30 mouse cellular contexts compared by ENCODE assay signal in the genomic region with DNA sequence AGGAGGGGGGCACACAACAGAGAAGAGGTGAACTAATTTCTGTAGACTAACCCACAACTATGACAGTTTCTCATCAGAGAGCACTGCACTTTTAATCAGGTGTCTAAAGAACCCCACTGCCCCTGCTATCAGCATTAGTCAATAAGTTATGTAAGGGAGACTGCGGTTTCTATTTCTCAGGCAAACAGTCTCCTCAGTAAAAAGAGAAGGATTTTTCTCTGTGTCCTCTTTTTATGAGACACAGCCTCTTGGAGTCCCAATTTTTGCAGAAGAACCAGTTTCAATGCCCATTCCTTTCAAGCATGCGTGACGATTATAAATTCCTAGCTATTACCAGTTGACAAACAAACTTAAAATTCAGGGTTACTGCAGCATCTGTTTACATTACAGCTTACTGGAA. TPM values are rescaled to one million over a fixed set of nuclear protein-coding genes. Genes with fewer than 3 reads are reported as not detected.
DNase-seq lines count a peak whose midpoint lies in the region; ATAC-seq and TF ChIP-seq lines count a peak whose summit lies in the region.
"Had no signal": no experiment of that assay in that cellular context is flagged by ENCODE, and none has a peak within 500 bp of the region (broad histone marks: within the 10 kb centered on the region; RNA-seq: fewer than 3 reads in every experiment).

No protein-coding gene starts in this region.

- H3K27me3 ChIP-seq in forebrain, embryonic 15.5 days, result no peaks in the 10 kb centered on the region
- H3K27me3 ChIP-seq in forebrain, embryonic 16.5 days (replicated peaks; ENCODE audit: control insufficient read depth, insufficient read depth, low read length), result no peaks in the 10 kb centered on the region
- no peaks in the 10 kb centered on the region for H3K27me3 ChIP-seq in kidney, adult 2 months (replicated peaks; ENCODE audit: control insufficient read depth, insufficient read depth, low read length)
- no peaks in the 10 kb centered on the region for H3K27me3 ChIP-seq in ES-Bruce4 (ENCODE audit: control insufficient read depth, insufficient read depth, low read length, poor library complexity, severe bottlenecking)
- H3K27me3 ChIP-seq: CH12.LX; embryonic facial prominence, embryonic 13.5 days; embryonic facial prominence, embryonic 15.5 days; forebrain, embryonic 12.5 days; Patski had no signal

- TF ChIP-seq EP300 in ES-Bruce4 (IDR thresholded peaks at IDR 0.05; ENCODE audit: insufficient read depth, low read depth, low read length), result no peak

- H3K9me3 ChIP-seq in forebrain, embryonic 15.5 days, result no peaks in the 10 kb centered on the region
- no peaks in the 10 kb centered on the region for H3K9me3 ChIP-seq in forebrain, embryonic 16.5 days (ENCODE audit: control insufficient read depth, low read length)
- H3K9me3 ChIP-seq in ES-Bruce4 (replicated peaks; ENCODE audit: control insufficient read depth, insufficient read depth, low read length, poor library complexity, severe bottlenecking), result no peaks in the 10 kb centered on the region
- H3K9me3 ChIP-seq: embryonic facial prominence, embryonic 13.5 days; embryonic facial prominence, embryonic 15.5 days; forebrain, embryonic 10.5 days; forebrain, embryonic 12.5 days; G1E had no signal

- no peaks in the 10 kb centered on the region for H3K4me1 ChIP-seq in forebrain, embryonic 15.5 days
- no peaks in the 10 kb centered on the region for H3K4me1 ChIP-seq in forebrain, embryonic 16.5 days (replicated peaks; ENCODE audit: control insufficient read depth, insufficient read depth, low read length)
- peaks cover 6% of the 10 kb centered on the region; the same call in 1 of the 2 replicates for H3K4me1 ChIP-seq in kidney, adult 2 months (ENCODE audit: control insufficient read depth, insufficient read depth, low read length)
- peaks cover 3% of the 10 kb centered on the region for H3K4me1 ChIP-seq in ES-Bruce4 (ENCODE audit: control insufficient read depth, insufficient read depth, low read length)
- H3K4me1 ChIP-seq: embryonic facial prominence, embryonic 15.5 days; forebrain, embryonic 10.5 days; forebrain, embryonic 12.5 days had no signal

- no peak for DNase-seq in gastrocnemius, adult 2 months
- no peak for DNase-seq in gastrocnemius, postnatal 14 days
- DNase-seq in kidney, adult 2 months, result peak; percentile 15
- DNase-seq in kidney, adult 9 months, result no peak
- no peak for DNase-seq in right cerebral cortex, postnatal 14 days
- DNase-seq: adrenal gland, adult 2 months; adrenal gland, postnatal 10 days; adrenal gland, postnatal 25 days; B cell, adult 2 months; cerebellum, adult 11 months; cerebellum, adult 18-20 months; cerebellum, adult 8-10 months; cerebellum, adult 9-11 months; cerebellum, postnatal 14 days; cerebellum, postnatal 36 days; embryo, embryonic 11 days had no signal

- H3K4me2 ChIP-seq in forebrain, embryonic 15.5 days (replicated peaks), result no peak overlapping the region
- no peak overlapping the region for H3K4me2 ChIP-seq in forebrain, embryonic 16.5 days (ENCODE audit: low read length)
- H3K4me2 ChIP-seq: embryonic facial prominence, embryonic 13.5 days; embryonic facial prominence, embryonic 15.5 days; forebrain, embryonic 12.5 days had no signal

- 92% methylated on average over 3 of the region's 3 CpGs for WGBS in forebrain, embryonic 15.5 days
- 94% methylated on average over 3 of the region's 3 CpGs for WGBS in forebrain, embryonic 16.5 days
- WGBS in kidney, adult 2 months, result 64% methylated on average over 3 of the region's 3 CpGs

- peaks cover 10% of the 10 kb centered on the region for H3K36me3 ChIP-seq in forebrain, embryonic 15.5 days
- no peaks in the 10 kb centered on the region; the same call in 1 of the 2 replicates for H3K36me3 ChIP-seq in forebrain, embryonic 16.5 days (ENCODE audit: control insufficient read depth, insufficient read depth)
- no peaks in the 10 kb centered on the region for H3K36me3 ChIP-seq in kidney, adult 2 months (ENCODE audit: control insufficient read depth, insufficient read depth, low read length)
- peaks cover 38% of the 10 kb centered on the region for H3K36me3 ChIP-seq in ES-Bruce4 (ENCODE audit: control insufficient read depth, insufficient read depth, low read length, poor library complexity, severe bottlenecking)
- H3K36me3 ChIP-seq: embryonic facial prominence, embryonic 15.5 days; G1E had no signal

- H3K27ac ChIP-seq in forebrain, embryonic 15.5 days (replicated peaks), result 0 out of 2 replicates have a peak overlapping the region, but pooled peaks have one; percentile 25
- no peak overlapping the region for H3K27ac ChIP-seq in forebrain, embryonic 16.5 days (ENCODE audit: low read length)
- peak overlapping the region; percentile 6; the same call in 1 of the 2 replicates for H3K27ac ChIP-seq in gastrocnemius, adult 2 months
- peak overlapping the region; percentile 89 for H3K27ac ChIP-seq in kidney, adult 2 months (ENCODE audit: insufficient read depth, low read depth, low read length)
- H3K27ac ChIP-seq in ES-Bruce4 (ENCODE audit: insufficient read depth, low read length), result peak overlapping the region; percentile 86
- H3K27ac ChIP-seq: embryonic facial prominence, embryonic 13.5 days; embryonic facial prominence, embryonic 15.5 days; forebrain, embryonic 10.5 days; forebrain, embryonic 12.5 days had no signal

- H3K9ac ChIP-seq in forebrain, embryonic 15.5 days (replicated peaks), result no peak overlapping the region
- H3K9ac ChIP-seq in forebrain, embryonic 16.5 days (replicated peaks; ENCODE audit: low read depth, low read length), result no peak overlapping the region
- no peak overlapping the region; the same call in 1 of the 2 replicates for H3K9ac ChIP-seq in ES-Bruce4 (ENCODE audit: low read depth, poor library complexity, severe bottlenecking)
- H3K9ac ChIP-seq: embryonic facial prominence, embryonic 13.5 days; embryonic facial prominence, embryonic 15.5 days; forebrain, embryonic 12.5 days had no signal

- intact Hi-C loops in gastrocnemius, adult 2 months (cut with DNase I), result no loop called here
- intact Hi-C loops in gastrocnemius, postnatal 14 days (cut with DNase I; ENCODE audit: low total_unique reads), result no loop called here

- TF ChIP-seq CTCF in gastrocnemius, adult 2 months (IDR thresholded peaks at IDR 0.05), result no peak
- TF ChIP-seq CTCF in kidney, adult 2 months (conservative IDR thresholded peaks at IDR 0.05; ENCODE audit: insufficient read depth, insufficient read length, low read depth, low read length), result no peak
- no peak for TF ChIP-seq CTCF in ES-Bruce4 (IDR thresholded peaks at IDR 0.05; ENCODE audit: low read depth, low read length)

- H3K4me3 ChIP-seq in forebrain, embryonic 15.5 days, result no peak overlapping the region
- H3K4me3 ChIP-seq in forebrain, embryonic 16.5 days (replicated peaks; ENCODE audit: low read length), result no peak overlapping the region
- H3K4me3 ChIP-seq in gastrocnemius, adult 2 months, result peak overlapping the region; percentile 13; the same call in 1 of the 2 replicates
- H3K4me3 ChIP-seq in kidney, adult 2 months (ENCODE audit: insufficient read depth, low read depth, low read length), result no peak overlapping the region
- H3K4me3 ChIP-seq in ES-Bruce4 (ENCODE audit: low read depth, low read length), result no peak overlapping the region
- H3K4me3 ChIP-seq: embryonic facial prominence, embryonic 13.5 days; embryonic facial prominence, embryonic 15.5 days; erythroblast, embryonic 14.5 days; forebrain, embryonic 10.5 days; forebrain, embryonic 12.5 days had no signal

- TF ChIP-seq POLR2A in kidney, adult 2 months (IDR thresholded peaks at IDR 0.05; ENCODE audit: low read depth, low read length), result no peak
- no peak for TF ChIP-seq POLR2A in ES-Bruce4 (IDR thresholded peaks at IDR 0.05; ENCODE audit: insufficient read depth, low read length)

- no peak for ATAC-seq in forebrain, embryonic 15.5 days (replicated peaks)
- no peak for ATAC-seq in forebrain, embryonic 16.5 days
- ATAC-seq: activated CD4-positive, CD25-positive, alpha-beta regulatory T cell, adult 4 months; CD4-positive, CD25-positive, alpha-beta regulatory T cell, adult 4 months; forebrain, embryonic 14.5 days; Patski had no signal

RNA-seq across cellular contexts. Expression of a gene that starts 59.4 kb away (rescaled TPM):
- 34.4 and 36.0 TPM in 2 replicates for polyA plus RNA-seq in forebrain, embryonic 15.5 days (2015; fragmentation: Nextera tagmentation; extraction: Ambion mirVana)
- 28.0 and 35.6 TPM in 2 replicates for polyA plus RNA-seq in forebrain, embryonic 16.5 days (2015; fragmentation: Nextera tagmentation; extraction: Ambion mirVana)
- 10 to 100 TPM; 31.6 to 73.0 TPM for total RNA-seq in gastrocnemius, adult 2 months (2021)
- 100 to 1,000 TPM in 1 of 2 experiments, 10 to 100 TPM in 1; 57.5 to 119 TPM for total RNA-seq in gastrocnemius, postnatal 14 days (2021)
- 9.5 and 10.1 TPM in 2 replicates for polyA plus RNA-seq in kidney, adult 2 months (2012; rRNA removed)
- polyA plus RNA-seq in ES-Bruce4 (2011; ENCODE audit: insufficient read depth, insufficient read length, low read depth, missing spikeins), result 357 and 369 TPM in 2 replicates
- polyA plus RNA-seq: G1E had no signal
